Mouse (Mus musculus) E14TG2a.4 (cell line): ENCODE data around the gene Pck2.
A peak's percentile ranks its signal among the peaks of the same experiment; 100 is the strongest.

ENCODE experiments used
- H3K27me3 ChIP-seq: 2 replicates; pipeline ENCODE4 v1.6.1; 2014; ENCODE audit warnings: low read length, control low read depth; ENCODE audit not compliant: insufficient read depth
- H3K36me3 ChIP-seq: 2 replicates; pipeline ENCODE4 v1.6.1; 2014; ENCODE audit warnings: low read length, control low read depth; ENCODE audit not compliant: insufficient read depth
- H3K4me1 ChIP-seq: replicated peaks from 2 replicates; pipeline ENCODE4 v1.6.1; 2014; ENCODE audit warnings: low read depth, low read length, control low read depth
- H3K4me3 ChIP-seq: replicated peaks from 2 replicates; pipeline ENCODE4 v1.5.1; 2014; ENCODE audit warnings: mild to moderate bottlenecking, low read length
- H3K9me3 ChIP-seq: 2 replicates; pipeline ENCODE4 v1.6.1; 2014; ENCODE audit warnings: low read length, control low read depth
- CTCF ChIP-seq: conservative IDR thresholded peaks from 2 replicates; pipeline ENCODE4 v1.5.1; 2014; ENCODE audit warnings: low read length
- NANOG ChIP-seq: IDR thresholded peaks from 2 replicates; pipeline ENCODE4 v1.6.1; 2014; ENCODE audit warnings: borderline replicate concordance, low read length, mixed read lengths
- POU5F1 ChIP-seq: IDR thresholded peaks from 2 replicates; pipeline ENCODE4 v1.6.1; 2014; ENCODE audit warnings: low read length, borderline replicate concordance

Pck2 gene

GRCm38 (mm10) chr14:55584303-55584701 is 44.2 kb downstream of the Pck2 start:
- H3K4me1 ChIP-seq, result peaks cover 62% of the 10 kb centered on the region
- no peak for TF ChIP-seq POU5F1
- no peak for TF ChIP-seq CTCF
- no peak for TF ChIP-seq NANOG
- H3K4me3 ChIP-seq, result peak overlapping the region; percentile 85
- H3K27me3 ChIP-seq, result peaks cover 5% of the 10 kb centered on the region
- H3K36me3 ChIP-seq, result peaks cover 43% of the 10 kb centered on the region
- no peaks in the 10 kb centered on the region for H3K9me3 ChIP-seq

DNA sequence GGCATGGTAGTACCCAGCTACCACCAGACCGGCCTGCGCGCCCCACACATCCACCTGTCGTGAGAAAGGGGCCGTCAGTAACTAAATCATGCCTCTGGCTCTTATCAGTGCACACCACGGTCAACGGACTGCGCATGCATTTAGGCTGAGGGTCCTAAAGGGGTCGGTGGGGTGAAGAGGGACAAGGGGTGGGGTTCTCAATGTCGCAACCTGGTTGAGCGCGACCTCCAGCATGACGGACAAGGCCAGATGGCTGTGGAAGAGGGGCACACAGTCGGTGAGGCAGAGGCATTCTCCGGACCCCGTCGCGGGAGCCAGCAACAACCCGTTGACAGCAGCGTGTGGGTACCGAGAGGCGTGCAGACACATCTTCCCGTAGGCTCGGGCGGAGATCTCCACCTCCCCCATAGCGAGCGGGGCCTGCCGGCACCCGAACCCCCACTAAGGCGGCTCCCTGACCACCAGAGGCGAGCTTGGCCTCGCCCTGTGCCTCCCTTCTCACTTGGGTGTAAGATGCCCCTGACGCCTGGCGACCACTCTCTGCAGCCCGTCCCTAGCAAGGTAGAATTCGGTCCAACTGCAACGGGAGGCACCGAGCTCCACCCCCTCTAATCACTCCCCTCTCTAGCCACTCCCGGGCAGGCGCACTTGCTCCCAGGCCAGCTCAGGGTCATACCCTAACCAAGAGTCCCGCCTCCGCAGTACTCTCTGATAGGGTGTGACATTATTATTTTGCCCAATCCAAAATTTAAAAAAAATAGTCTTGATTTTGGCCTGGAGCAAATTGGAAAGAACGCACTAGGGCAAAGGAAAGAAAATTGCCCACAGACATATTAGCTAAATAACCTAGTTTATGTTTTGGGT is 44.9 kb downstream of the Pck2 start, which contains the start of gene Emc9:
Gene Emc9, minus strand, starts transcription at position 601 of the 864 bp plus-strand sequence.
- H3K9me3 ChIP-seq, result no peaks in the 10 kb centered on the region
- peaks cover 41% of the 10 kb centered on the region for H3K36me3 ChIP-seq
- H3K4me1 ChIP-seq, result peaks cover 58% of the 10 kb centered on the region
- peak within 1 kb of the TSS; percentile 85 for H3K4me3 ChIP-seq
- H3K27me3 ChIP-seq, result peaks cover 5% of the 10 kb centered on the region
- no peak for TF ChIP-seq NANOG
- no peak for TF ChIP-seq POU5F1
- no peak for TF ChIP-seq CTCF

DNA sequence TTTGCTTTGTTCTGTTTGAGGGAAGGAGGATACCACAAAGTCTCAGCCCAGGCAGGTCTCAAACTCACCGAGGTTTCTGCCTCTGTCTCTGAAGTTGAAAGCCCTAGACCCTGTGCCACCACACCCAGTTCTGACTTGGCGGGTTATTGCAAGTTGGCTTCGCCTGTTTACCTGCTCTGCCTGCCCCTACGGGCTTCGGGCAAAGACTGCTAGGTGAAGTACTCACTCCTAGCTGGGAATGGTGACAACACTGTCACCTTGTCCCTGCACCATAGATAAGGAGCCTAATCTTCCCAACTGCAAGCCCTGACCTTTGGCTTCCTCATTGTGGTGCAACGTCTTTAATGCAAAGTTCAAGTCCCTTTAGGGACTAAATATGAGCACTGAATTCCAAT is 45.5 kb downstream of the Pck2 start:
- peak overlapping the region; percentile 85 for H3K4me3 ChIP-seq
- TF ChIP-seq CTCF (no peak), POU5F1 (no peak), NANOG (no peak)
- peaks cover 36% of the 10 kb centered on the region for H3K36me3 ChIP-seq

DNA sequence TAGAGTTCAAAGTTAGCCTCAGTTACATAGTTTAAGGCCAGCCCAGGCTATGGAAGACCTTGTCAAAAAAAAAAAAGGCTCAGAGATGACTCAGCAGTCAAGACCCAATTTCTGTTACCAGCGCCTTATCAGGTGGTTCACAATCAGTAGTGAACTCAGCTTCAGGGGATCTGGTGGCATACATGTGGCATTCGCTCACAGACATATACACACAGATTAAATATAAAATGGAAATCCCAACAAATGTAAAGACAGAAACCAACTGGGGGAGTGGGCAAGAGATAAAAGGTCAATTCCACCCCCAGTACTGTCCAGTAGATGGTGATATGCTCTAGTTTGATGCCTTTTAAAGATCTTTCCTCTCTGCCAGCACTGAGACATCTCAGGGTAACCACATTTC is 46.1 kb downstream of the Pck2 start:
- H3K4me1 ChIP-seq, result peaks cover 53% of the 10 kb centered on the region
- TF ChIP-seq CTCF (no peak), NANOG (no peak), POU5F1 (no peak)
- H3K4me3 ChIP-seq, result no peak overlapping the region
- H3K27me3 ChIP-seq, result peaks cover 5% of the 10 kb centered on the region
- H3K36me3 ChIP-seq, result peaks cover 30% of the 10 kb centered on the region
- no peaks in the 10 kb centered on the region for H3K9me3 ChIP-seq

More for the DNA sequence above, 45.5 kb downstream of the Pck2 start:
- H3K4me1 ChIP-seq, result peaks cover 58% of the 10 kb centered on the region
- no peaks in the 10 kb centered on the region for H3K9me3 ChIP-seq
- H3K27me3 ChIP-seq, result peaks cover 5% of the 10 kb centered on the region

GRCm38 (mm10) chr14:55589271-55589670 is 49.2 kb downstream of the Pck2 start:
- Histone ChIP-seq H3K4me3 (no peak overlapping the region), H3K9me3 (no peaks in the 10 kb centered on the region), H3K36me3 (peaks cover 33% of the 10 kb centered on the region), H3K4me1 (peaks cover 60% of the 10 kb centered on the region), H3K27me3 (peaks cover 5% of the 10 kb centered on the region)
- TF ChIP-seq CTCF, result no peak
- TF ChIP-seq POU5F1, result no peak
- TF ChIP-seq NANOG, result no peak

DNA sequence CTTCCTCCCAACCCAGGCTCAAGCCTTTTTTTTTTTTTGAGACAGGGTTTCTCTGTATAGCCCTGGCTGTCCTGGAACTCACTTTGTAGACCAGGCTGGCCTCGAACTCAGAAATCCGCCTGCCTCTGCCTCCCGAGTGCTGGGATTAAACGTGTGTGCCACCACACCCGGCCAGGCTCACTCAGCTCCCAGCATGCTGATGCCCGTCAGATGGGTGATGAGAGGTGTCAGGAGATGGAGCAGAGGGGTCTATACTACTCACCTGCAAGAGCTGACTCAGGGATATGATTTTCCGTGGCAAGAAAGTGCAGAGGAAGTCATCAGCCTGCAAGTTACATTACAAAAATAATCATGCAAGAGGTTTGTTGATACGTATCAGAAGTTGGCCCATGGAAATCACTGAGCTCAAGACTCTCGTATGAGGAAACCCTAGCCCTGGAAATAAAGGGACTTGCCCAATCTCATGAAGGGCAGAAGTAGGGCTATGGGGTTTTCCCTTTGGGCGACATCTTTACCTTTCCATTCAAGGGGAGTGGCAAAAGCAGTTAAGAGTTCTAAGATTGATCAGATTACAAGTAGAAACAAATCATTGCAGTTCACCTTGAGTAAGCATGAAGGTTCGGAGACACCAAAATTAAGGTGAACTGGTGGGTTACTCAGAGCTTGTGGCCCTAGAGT is 49.8 kb downstream of the Pck2 start:
- Histone ChIP-seq H3K4me1 (peaks cover 54% of the 10 kb centered on the region), H3K4me3 (peak overlapping the region; percentile 99), H3K36me3 (peaks cover 40% of the 10 kb centered on the region), H3K27me3 (no peaks in the 10 kb centered on the region), H3K9me3 (no peaks in the 10 kb centered on the region)
- TF ChIP-seq NANOG, result no peak
- no peak for TF ChIP-seq CTCF
- no peak for TF ChIP-seq POU5F1

- peaks cover 49% of the 10 kb centered on the region for H3K4me1 ChIP-seq
- no peak for TF ChIP-seq CTCF
- no peak for TF ChIP-seq POU5F1
- no peak for TF ChIP-seq NANOG
- H3K36me3 ChIP-seq, result peaks cover 49% of the 10 kb centered on the region
- H3K4me3 ChIP-seq, result peak within 1 kb of the TSS; percentile 99
- H3K27me3 ChIP-seq, result no peaks in the 10 kb centered on the region
- H3K9me3 ChIP-seq, result no peaks in the 10 kb centered on the region
Measured at GRCm38 (mm10) chr14:55590748-55591330, 50.8 kb downstream of the Pck2 start, which contains the start of gene Psme2. Gene Psme2, minus strand, starts transcription at chr14:55591113.

GRCm38 (mm10) chr14:55591331-55591891 is 51.3 kb downstream of the Pck2 start, which contains the start of gene Rnf31:
Gene Rnf31, plus strand, starts transcription at chr14:55591708.
- no peaks in the 10 kb centered on the region for H3K9me3 ChIP-seq
- peaks cover 49% of the 10 kb centered on the region for H3K4me1 ChIP-seq
- peak within 1 kb of the TSS; percentile 99 for H3K4me3 ChIP-seq
- H3K36me3 ChIP-seq, result peaks cover 55% of the 10 kb centered on the region
- TF ChIP-seq NANOG, result no peak
- TF ChIP-seq CTCF, result no peak
- TF ChIP-seq POU5F1, result no peak
- H3K27me3 ChIP-seq, result no peaks in the 10 kb centered on the region
